18 mouse cellular contexts compared by ENCODE assay signal in genomic region chr12:15114793-15115192, GRCm38 (mm10).
"Had no signal": no experiment of that assay in that cellular context is flagged by ENCODE, and none has a peak within 500 bp of the region (broad histone marks: within the 10 kb centered on the region; RNA-seq: fewer than 3 reads in every experiment).

No protein-coding gene starts in this region.

- H3K36me3 ChIP-seq: limb, embryonic 12.5 days; limb, embryonic 15.5 days; stomach, embryonic 15.5 days had no signal

- H3K4me3 ChIP-seq: limb, embryonic 12.5 days; limb, embryonic 15.5 days; stomach, embryonic 15.5 days had no signal

- H3K4me1 ChIP-seq: limb, embryonic 12.5 days; limb, embryonic 15.5 days; stomach, embryonic 15.5 days had no signal

- DNase-seq: kidney, adult 2 months; kidney, postnatal 10 days; kidney, postnatal 36 days; layer of hippocampus, postnatal 36 days; left cerebral cortex, postnatal 4 days; liver, postnatal 0 days; lung, embryonic 14.5 days; midbrain, embryonic 14.5 days; right cerebral cortex, postnatal 14 days; spleen, adult 18-20 months; thymus, adult 2 months; thymus, postnatal 14 days; thymus, postnatal 4 days had no signal

- H3K9me3 ChIP-seq: limb, embryonic 15.5 days; stomach, embryonic 15.5 days had no signal

- H3K9ac ChIP-seq: limb, embryonic 12.5 days; limb, embryonic 15.5 days; liver, embryonic 14.5 days; liver, postnatal 0 days; lung, embryonic 14.5 days; stomach, embryonic 15.5 days had no signal

- H3K27ac ChIP-seq: limb, embryonic 12.5 days; limb, embryonic 15.5 days; liver, embryonic 14.5 days; macrophage; stomach, embryonic 15.5 days had no signal
